Mouse (Mus musculus) olfactory bulb, adult 2 months (tissue): ENCODE data around the gene Sos2.

Experiments used
- CTCF ChIP-seq: fragments of 200-500 bp; IDR thresholded peaks from 2 replicates; pipeline ENCODE4 v1.5.1; 2012; ENCODE audit warnings: low read depth, mild to moderate bottlenecking, low read length, moderate library complexity; ENCODE audit not compliant: insufficient read depth
- POLR2A ChIP-seq: fragments of 200-500 bp; IDR thresholded peaks from 2 replicates; pipeline ENCODE4 v1.6.1; 2012; ENCODE audit warnings: mild to moderate bottlenecking, low read depth, low read length, moderate library complexity; ENCODE audit not compliant: insufficient read depth

DNA sequence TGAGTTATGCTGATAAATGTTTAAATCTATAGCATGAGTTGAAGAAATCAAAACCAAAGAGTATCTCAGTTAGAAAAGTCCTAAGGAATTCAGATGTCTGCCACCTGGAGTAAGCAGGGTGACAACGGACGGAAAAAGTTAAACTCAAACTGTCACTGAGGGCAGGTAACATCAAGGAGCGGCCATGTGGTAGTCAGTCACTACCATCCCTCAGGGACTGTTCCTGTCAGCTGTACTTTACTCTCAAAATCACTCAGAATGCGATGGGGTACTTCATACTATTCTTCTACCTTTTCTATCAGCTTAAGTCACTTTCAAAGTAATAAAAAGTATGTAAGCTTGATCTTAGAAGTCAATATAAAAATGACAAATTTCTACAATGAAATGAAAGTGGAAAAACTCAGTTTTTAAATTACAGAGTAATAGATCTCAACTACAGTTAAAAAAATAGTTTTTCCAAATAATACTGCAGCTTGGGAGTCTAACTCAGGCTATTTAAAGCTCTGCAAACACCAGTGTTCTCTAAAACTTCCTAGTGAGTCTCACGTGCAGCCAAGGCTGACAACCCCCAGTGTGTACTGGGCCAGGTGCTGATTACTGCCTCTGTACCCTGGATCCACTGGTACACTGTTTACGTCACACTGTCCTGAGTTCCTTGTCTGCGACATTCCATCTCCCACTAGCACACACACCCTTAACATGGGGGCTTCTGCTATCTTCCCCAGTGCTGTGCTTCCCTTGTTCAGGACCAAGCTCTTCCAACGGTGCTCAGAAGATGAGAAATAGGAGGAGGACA, 35.6 kb downstream of the Sos2 start:
- TF ChIP-seq POLR2A = no peak
- TF ChIP-seq CTCF = no peak
